Mouse (Mus musculus): ENCODE data around the gene Fat3. TPM values are rescaled to one million over a fixed set of nuclear protein-coding genes. Genes with fewer than 3 reads are reported as not detected.

Gene Fat3
- polyA plus RNA-seq, 1 experiment = not detected

GRCm38 (mm10) chr9:16293928-16294806 lies 206.9 kb downstream of the Fat3 start:
- TF ChIP-seq USF1 (IDR thresholded peaks at IDR 0.05; ENCODE audit: low read depth) = no peak
- TF ChIP-seq CTCF (IDR thresholded peaks at IDR 0.05; ENCODE audit: control insufficient read depth, insufficient read depth, insufficient read length) = no peak
- TF ChIP-seq MAX (IDR thresholded peaks at IDR 0.05) = no peak
- no peak for TF ChIP-seq CEBPB (IDR thresholded peaks at IDR 0.05; ENCODE audit: low read depth)
- no peak for TF ChIP-seq MYOG (IDR thresholded peaks at IDR 0.05; ENCODE audit: control insufficient read depth, extremely low read depth, insufficient read length)
- no peak for TF ChIP-seq FOSL1 (IDR thresholded peaks at IDR 0.05; ENCODE audit: insufficient read depth, low read length, poor library complexity, severe bottlenecking)
- TF ChIP-seq MYOD1 (IDR thresholded peaks at IDR 0.05; ENCODE audit: control insufficient read depth, insufficient read length, low read depth) = no peak
- Histone ChIP-seq H3K79me3 (ENCODE audit: low read depth) (no peaks in the 10 kb centered on the region), H3K36me3 (ENCODE audit: control insufficient read depth, insufficient read depth) (no peaks in the 10 kb centered on the region), H3K4me3 (ENCODE audit: insufficient read depth, poor library complexity, severe bottlenecking) (no peak overlapping the region), H3K27me3 (ENCODE audit: control insufficient read depth, insufficient read depth, insufficient read length) (no peaks in the 10 kb centered on the region), H3ac (ENCODE audit: control insufficient read depth, insufficient read length, low read depth) (no peak overlapping the region), H3K79me2 (ENCODE audit: control insufficient read depth, insufficient read depth) (no peaks in the 10 kb centered on the region)

GRCm38 (mm10) chr9:16292492-16292891 lies 208.6 kb downstream of the Fat3 start:
- Histone ChIP-seq H3ac (ENCODE audit: control insufficient read depth, insufficient read length, low read depth) (no peak overlapping the region), H3K4me3 (ENCODE audit: insufficient read depth, poor library complexity, severe bottlenecking) (no peak overlapping the region), H3K27me3 (ENCODE audit: control insufficient read depth, insufficient read depth, insufficient read length) (no peaks in the 10 kb centered on the region), H3K36me3 (ENCODE audit: control insufficient read depth, insufficient read depth) (no peaks in the 10 kb centered on the region), H3K79me2 (ENCODE audit: control insufficient read depth, insufficient read depth) (no peaks in the 10 kb centered on the region), H3K79me3 (ENCODE audit: low read depth) (no peaks in the 10 kb centered on the region)
- TF ChIP-seq CTCF (IDR thresholded peaks at IDR 0.05; ENCODE audit: control insufficient read depth, insufficient read depth, insufficient read length) = no peak
- no peak for TF ChIP-seq USF1 (IDR thresholded peaks at IDR 0.05; ENCODE audit: low read depth)
- TF ChIP-seq CEBPB (IDR thresholded peaks at IDR 0.05; ENCODE audit: low read depth) = no peak
- no peak for TF ChIP-seq FOSL1 (IDR thresholded peaks at IDR 0.05; ENCODE audit: insufficient read depth, low read length, poor library complexity, severe bottlenecking)
- no peak for TF ChIP-seq MYOG (IDR thresholded peaks at IDR 0.05; ENCODE audit: control insufficient read depth, extremely low read depth, insufficient read length)
- no peak for TF ChIP-seq MYOD1 (IDR thresholded peaks at IDR 0.05; ENCODE audit: control insufficient read depth, insufficient read length, low read depth)
- TF ChIP-seq MAX (IDR thresholded peaks at IDR 0.05) = no peak

GRCm38 (mm10) chr9:16290911-16291310 lies 210.2 kb downstream of the Fat3 start:
- H3K79me2 ChIP-seq (ENCODE audit: control insufficient read depth, insufficient read depth) = no peaks in the 10 kb centered on the region
- no peak overlapping the region for H3K4me3 ChIP-seq (ENCODE audit: insufficient read depth, poor library complexity, severe bottlenecking)
- no peak overlapping the region for H3ac ChIP-seq (ENCODE audit: control insufficient read depth, insufficient read length, low read depth)
- no peaks in the 10 kb centered on the region for H3K79me3 ChIP-seq (ENCODE audit: low read depth)
- no peaks in the 10 kb centered on the region for H3K27me3 ChIP-seq (ENCODE audit: control insufficient read depth, insufficient read depth, insufficient read length)
- TF ChIP-seq FOSL1 (IDR thresholded peaks at IDR 0.05; ENCODE audit: insufficient read depth, low read length, poor library complexity, severe bottlenecking) (peak; percentile 54), CEBPB (IDR thresholded peaks at IDR 0.05; ENCODE audit: low read depth) (peak; percentile 10), MAX (IDR thresholded peaks at IDR 0.05) (no peak), MYOD1 (IDR thresholded peaks at IDR 0.05; ENCODE audit: control insufficient read depth, insufficient read length, low read depth) (peak; percentile 1), MYOG (IDR thresholded peaks at IDR 0.05; ENCODE audit: control insufficient read depth, extremely low read depth, insufficient read length) (no peak)
- no peaks in the 10 kb centered on the region for H3K36me3 ChIP-seq (ENCODE audit: control insufficient read depth, insufficient read depth)

GRCm38 (mm10) chr9:16283033-16283432 lies 218.1 kb downstream of the Fat3 start:
- Histone ChIP-seq H3ac (ENCODE audit: control insufficient read depth, insufficient read length, low read depth) (no peak overlapping the region), H3K27me3 (ENCODE audit: control insufficient read depth, insufficient read depth, insufficient read length) (no peaks in the 10 kb centered on the region), H3K4me3 (ENCODE audit: insufficient read depth, poor library complexity, severe bottlenecking) (no peak overlapping the region)

GRCm38 (mm10) chr9:16282291-16282804 lies 218.7 kb downstream of the Fat3 start:
- H3K4me3 ChIP-seq (ENCODE audit: insufficient read depth, poor library complexity, severe bottlenecking) = no peak overlapping the region
- H3K79me3 ChIP-seq (ENCODE audit: low read depth) = no peaks in the 10 kb centered on the region
- H3ac ChIP-seq (ENCODE audit: control insufficient read depth, insufficient read length, low read depth) = no peak overlapping the region
- no peaks in the 10 kb centered on the region for H3K27me3 ChIP-seq (ENCODE audit: control insufficient read depth, insufficient read depth, insufficient read length)
- H3K79me2 ChIP-seq (ENCODE audit: control insufficient read depth, insufficient read depth) = no peaks in the 10 kb centered on the region
- TF ChIP-seq MAX (IDR thresholded peaks at IDR 0.05) (no peak), MYOG (IDR thresholded peaks at IDR 0.05; ENCODE audit: control insufficient read depth, extremely low read depth, insufficient read length) (no peak), CTCF (IDR thresholded peaks at IDR 0.05; ENCODE audit: control insufficient read depth, insufficient read depth, insufficient read length) (no peak), CEBPB (IDR thresholded peaks at IDR 0.05; ENCODE audit: low read depth) (no peak), MYOD1 (IDR thresholded peaks at IDR 0.05; ENCODE audit: control insufficient read depth, insufficient read length, low read depth) (no peak), FOSL1 (IDR thresholded peaks at IDR 0.05; ENCODE audit: insufficient read depth, low read length, poor library complexity, severe bottlenecking) (no peak), USF1 (IDR thresholded peaks at IDR 0.05; ENCODE audit: low read depth) (no peak)
- H3K36me3 ChIP-seq (ENCODE audit: control insufficient read depth, insufficient read depth) = no peaks in the 10 kb centered on the region

More at GRCm38 (mm10) chr9:16283033-16283432, 218.1 kb downstream of the Fat3 start:
- H3K36me3 ChIP-seq (ENCODE audit: control insufficient read depth, insufficient read depth) = no peaks in the 10 kb centered on the region
- TF ChIP-seq USF1 (IDR thresholded peaks at IDR 0.05; ENCODE audit: low read depth) (no peak), MAX (IDR thresholded peaks at IDR 0.05) (no peak), CEBPB (IDR thresholded peaks at IDR 0.05; ENCODE audit: low read depth) (no peak), MYOG (IDR thresholded peaks at IDR 0.05; ENCODE audit: control insufficient read depth, extremely low read depth, insufficient read length) (no peak)
- H3K79me2 ChIP-seq (ENCODE audit: control insufficient read depth, insufficient read depth) = no peaks in the 10 kb centered on the region
- H3K79me3 ChIP-seq (ENCODE audit: low read depth) = no peaks in the 10 kb centered on the region

All from C2C12 (cell line).